Mouse (Mus musculus): ENCODE measurements around the gene Sgsh.

DNA sequence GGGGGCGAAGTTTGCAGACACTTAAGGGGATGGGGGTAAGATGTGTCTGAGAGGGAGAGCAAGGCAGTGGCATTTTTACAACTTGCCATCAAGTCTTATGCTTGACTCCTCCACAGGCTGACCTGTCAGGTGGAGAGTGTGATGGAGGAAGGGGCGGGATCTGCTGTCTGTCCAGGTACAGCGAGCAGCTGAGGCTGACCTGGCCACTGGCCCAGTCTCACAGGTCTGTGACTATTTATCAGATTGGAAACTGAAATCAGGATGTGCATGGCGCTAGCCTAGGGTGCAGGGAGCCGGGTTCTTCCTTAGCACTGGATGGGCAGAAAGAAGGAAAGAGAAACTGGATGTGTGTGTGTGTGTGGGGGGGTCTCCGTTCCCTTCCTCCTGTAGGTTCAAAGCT lies 38.9 kb upstream of the Sgsh start:
- TF ChIP-seq POLR2A (IDR thresholded peaks at IDR 0.05; ENCODE audit: extremely low read depth, insufficient read depth, low read length) (no peak), CTCF (IDR thresholded peaks at IDR 0.05; ENCODE audit: low read depth, low read length) (no peak)
